Mouse (Mus musculus): ENCODE measurements around the gene Ap2a2. TPM values are rescaled to one million over a fixed set of nuclear protein-coding genes. Genes with fewer than 3 reads are reported as not detected.

Ap2a2 gene
- total and polyA plus RNA-seq, 3 experiments: 34.7 to 67.9 (median 59.5) TPM

- Histone ChIP-seq H3K27me3 (ENCODE audit: control insufficient read depth in 1 of 2, insufficient read depth in 2 of 2, low read length in 2 of 2) (no peaks in the 10 kb centered on the region), H3K9ac (ENCODE audit: control insufficient read depth, low read depth, low read length, poor library complexity, severe bottlenecking) (peak overlapping the region; percentile 95), H3K4me1 (ENCODE audit: control insufficient read depth in 1 of 2, insufficient read depth in 2 of 2, low read length in 2 of 2) (peaks cover 20 to 34% of the 10 kb centered on the region in 2 experiments), H3K27ac (ENCODE audit: control insufficient read depth, low read depth, low read length) (no peak overlapping the region), H3K4me3 (ENCODE audit: control insufficient read depth in 1 of 2, insufficient read depth in 1 of 2, low read depth in 2 of 2, low read length in 2 of 2) (peak overlapping the region; percentile 89 to 94), H3K79me2 (ENCODE audit: control insufficient read depth, insufficient read depth, low read length, poor library complexity) (peaks cover 41% of the 10 kb centered on the region), H3K36me3 (ENCODE audit: control insufficient read depth in 1 of 2, insufficient read depth in 2 of 2, low read length in 2 of 2) (peaks cover 0 to 33% of the 10 kb centered on the region in 2 experiments; a peak in 3 of 4 replicates), H3K9me3 (replicated peaks; ENCODE audit: insufficient read depth, low read length) (no peaks in the 10 kb centered on the region)
- TF ChIP-seq ZNF384 (IDR thresholded peaks at IDR 0.05; ENCODE audit: low read depth, low read length): no peak
- TF ChIP-seq CHD1 (IDR thresholded peaks at IDR 0.05; ENCODE audit: low read depth, low read length): 0 out of 2 replicates have a peak, but pooled peaks have one; percentile 11
- TF ChIP-seq TBP (IDR thresholded peaks at IDR 0.05; ENCODE audit: low read depth, low read length): no peak
- TF ChIP-seq EP300 (IDR thresholded peaks at IDR 0.05; ENCODE audit: low read depth in 1 of 2, low read length in 2 of 2): peak; percentile 19 to 44; a peak in 2 of 4 replicates
- no peak for TF ChIP-seq BHLHE40 (IDR thresholded peaks at IDR 0.05; ENCODE audit: borderline replicate concordance, low read depth, low read length)
- peak; percentile 41; the same call in 1 of the 2 replicates for TF ChIP-seq GATA1 (IDR thresholded peaks at IDR 0.05; ENCODE audit: low read depth, low read length)
- TF ChIP-seq MYC (IDR thresholded peaks at IDR 0.05; ENCODE audit: low read depth, low read length): no peak
- no peak for TF ChIP-seq SMC3 (IDR thresholded peaks at IDR 0.05; ENCODE audit: low read depth, low read length)
- TF ChIP-seq HCFC1 (IDR thresholded peaks at IDR 0.05; ENCODE audit: low read depth, low read length): no peak
- no peak for TF ChIP-seq MYB (IDR thresholded peaks at IDR 0.05; ENCODE audit: low read depth, low read length)
- 0 out of 2 replicates have a peak, but pooled peaks have one; percentile 18 for TF ChIP-seq ETS1 (IDR thresholded peaks at IDR 0.05; ENCODE audit: low read depth, low read length)
- DNase-seq (ENCODE audit: low read depth, low spot score): peak; percentile 51
Measured at GRCm38 (mm10) chr7:141562852-141563427, 967 bp downstream of the Ap2a2 start.

DNA sequence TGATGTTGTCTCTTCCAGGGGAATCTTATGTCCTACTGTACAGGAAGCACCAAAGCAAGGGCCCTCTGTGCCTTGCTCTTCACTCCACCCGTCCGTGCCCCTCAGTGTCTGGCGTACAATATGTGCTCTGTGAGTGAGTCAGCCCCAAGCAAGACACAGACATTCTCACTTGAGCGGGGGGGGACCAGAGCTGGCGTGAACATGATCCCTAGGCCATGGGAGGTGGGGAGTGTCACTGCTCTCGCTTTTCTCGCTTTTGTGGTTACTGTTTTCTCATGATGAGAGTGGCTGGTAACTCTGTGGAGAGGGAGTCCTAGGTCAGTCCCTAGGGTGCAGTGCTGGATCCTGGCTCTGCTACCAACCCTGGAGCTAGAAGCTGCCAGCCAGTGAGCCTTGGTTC, 2.6 kb downstream of the Ap2a2 start:
- TF ChIP-seq MYB (IDR thresholded peaks at IDR 0.05; ENCODE audit: low read depth, low read length) (no peak), MAFK (IDR thresholded peaks at IDR 0.05; ENCODE audit: borderline replicate concordance, low read depth, low read length) (no peak), ELF1 (IDR thresholded peaks at IDR 0.05; ENCODE audit: low read depth, low read length) (no peak), UBTF (IDR thresholded peaks at IDR 0.05; ENCODE audit: borderline replicate concordance, insufficient read depth, low read depth, low read length) (no peak), ZNF384 (IDR thresholded peaks at IDR 0.05; ENCODE audit: low read depth, low read length) (no peak), KAT2A (conservative IDR thresholded peaks at IDR 0.05; ENCODE audit: low read depth, low read length) (no peak), RCOR1 (IDR thresholded peaks at IDR 0.05; ENCODE audit: low read depth, low read length) (no peak), POLR2AphosphoS5 (IDR thresholded peaks at IDR 0.05; ENCODE audit: borderline replicate concordance, low read depth, low read length) (no peak), BHLHE40 (IDR thresholded peaks at IDR 0.05; ENCODE audit: borderline replicate concordance, low read depth, low read length) (no peak), GABPA (IDR thresholded peaks at IDR 0.05; ENCODE audit: low read depth, low read length) (no peak), MEF2A (IDR thresholded peaks at IDR 0.05; ENCODE audit: extremely low read depth, insufficient replicate concordance, low read depth, low read length, poor library complexity, severe bottlenecking) (no peak), HCFC1 (IDR thresholded peaks at IDR 0.05; ENCODE audit: low read depth, low read length) (no peak)
- no peaks in the 10 kb centered on the region for H3K27me3 ChIP-seq (ENCODE audit: control insufficient read depth in 1 of 2, insufficient read depth in 2 of 2, low read length in 2 of 2)
- H3K27ac ChIP-seq (ENCODE audit: control insufficient read depth, low read depth, low read length): no peak overlapping the region
- no peak overlapping the region for H3K4me3 ChIP-seq (ENCODE audit: control insufficient read depth in 1 of 2, insufficient read depth in 1 of 2, low read depth in 2 of 2, low read length in 2 of 2)
- no peak overlapping the region for H3K9ac ChIP-seq (ENCODE audit: control insufficient read depth, low read depth, low read length, poor library complexity, severe bottlenecking)
- no peak for DNase-seq (ENCODE audit: low read depth, low spot score)
- no peaks in the 10 kb centered on the region for H3K9me3 ChIP-seq (replicated peaks; ENCODE audit: insufficient read depth, low read length)
- H3K36me3 ChIP-seq (ENCODE audit: control insufficient read depth in 1 of 2, insufficient read depth in 2 of 2, low read length in 2 of 2): peaks cover 0 to 20% of the 10 kb centered on the region in 2 experiments; a peak in 3 of 4 replicates
- H3K79me2 ChIP-seq (ENCODE audit: control insufficient read depth, insufficient read depth, low read length, poor library complexity): peaks cover 50% of the 10 kb centered on the region
- H3K4me1 ChIP-seq (ENCODE audit: control insufficient read depth in 1 of 2, insufficient read depth in 2 of 2, low read length in 2 of 2): peaks cover 15 to 22% of the 10 kb centered on the region in 2 experiments
